Mouse (Mus musculus) CD8-positive naive resting alpha-beta T cell, adult 2 months (primary cell): ENCODE data around the gene Mpg.
"Not testable (repeated sequence)": the region's sequence is repeated elsewhere in the genome, so short reads cannot be mapped to it uniquely, and the experiment has no call there.

Experiments used
- DNase-seq, 2 experiments: peaks; one replicate each; pipeline ENCODE4 v3.0.0; 2022; ENCODE audit warnings: low read depth in 2 of 2, low spot score in 2 of 2

Mpg gene

GRCm38 (mm10) chr11:32226124-32226871 lies at the start of gene Mpg:
TSS of gene Mpg (plus strand) at chr11:32226505.
- peak; percentile 77 to 79 for DNase-seq

- DNase-seq: no peak
Observed at GRCm38 (mm10) chr11:32178506-32178905, 47.8 kb upstream of the Mpg start.

DNA sequence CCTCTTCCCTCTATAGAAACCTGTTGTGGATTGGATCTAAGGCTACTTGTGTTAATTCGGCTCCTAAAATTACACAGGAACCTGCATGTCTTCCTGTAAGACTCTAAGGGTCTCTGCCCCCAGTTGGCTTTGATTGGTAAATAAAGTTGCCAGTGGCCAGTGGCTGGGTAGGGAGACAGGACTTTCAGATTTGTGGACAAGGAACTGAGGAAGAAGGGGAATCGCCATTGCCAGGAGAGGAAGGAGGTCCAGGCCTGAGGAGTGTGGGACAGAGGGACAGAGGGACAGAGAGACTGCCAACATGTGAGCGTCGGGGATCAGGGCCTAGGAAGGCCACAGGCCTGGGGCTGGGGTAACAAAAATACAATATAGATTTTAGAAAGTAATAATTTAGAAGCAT lies 45.1 kb upstream of the Mpg start:
- DNase-seq: no peak

DNA sequence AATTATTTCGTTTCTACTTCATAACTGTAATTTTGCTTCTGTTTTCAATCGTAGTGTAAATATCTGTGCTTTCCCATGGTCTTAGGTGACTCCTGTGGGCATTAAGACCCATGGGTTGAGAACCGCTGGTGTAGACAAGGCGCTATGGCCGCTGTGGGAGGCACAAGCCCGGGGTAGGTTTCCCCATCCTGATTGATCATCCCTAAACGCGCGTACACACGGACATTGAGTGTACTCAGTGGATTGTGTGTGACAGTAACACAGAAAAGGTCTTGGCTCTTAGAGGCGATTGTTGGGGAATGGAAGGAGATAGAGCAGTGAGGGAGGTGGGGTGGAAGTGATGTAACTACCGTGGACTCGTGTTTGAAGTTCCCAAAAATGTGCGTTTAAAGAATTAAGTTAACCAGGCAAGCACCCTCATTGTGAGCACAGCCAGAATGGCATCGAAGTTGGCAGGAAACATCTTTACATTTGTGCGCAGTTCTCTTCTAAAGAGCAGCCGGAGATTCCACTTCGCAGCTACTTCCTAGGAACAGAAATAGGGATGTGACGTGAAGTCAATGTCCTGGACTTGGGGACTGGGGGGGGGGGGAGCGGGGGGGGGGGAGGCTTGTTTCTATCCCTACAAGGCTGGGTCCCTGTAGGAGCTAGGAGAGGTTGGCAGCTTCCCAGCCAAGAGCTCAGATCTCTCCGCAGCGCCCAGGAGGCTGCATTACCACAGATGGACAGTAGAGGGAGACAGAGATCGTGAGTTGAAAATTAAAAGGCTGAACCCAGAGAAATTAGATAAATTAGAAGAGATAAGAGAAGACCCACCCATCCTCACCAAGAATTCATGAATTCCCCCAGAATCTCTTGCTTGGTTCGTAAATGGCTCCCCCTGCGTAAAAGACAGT lies 44.1 kb upstream of the Mpg start:
- DNase-seq: peak; percentile 67 to 76

- DNase-seq: no peak
Observed at GRCm38 (mm10) chr11:32184469-32184868, 41.8 kb upstream of the Mpg start.

- no peak for DNase-seq
Observed at GRCm38 (mm10) chr11:32186031-32186430, 40.3 kb upstream of the Mpg start.

- no peak for DNase-seq
Observed at GRCm38 (mm10) chr11:32187256-32187655, 39.0 kb upstream of the Mpg start.

DNA sequence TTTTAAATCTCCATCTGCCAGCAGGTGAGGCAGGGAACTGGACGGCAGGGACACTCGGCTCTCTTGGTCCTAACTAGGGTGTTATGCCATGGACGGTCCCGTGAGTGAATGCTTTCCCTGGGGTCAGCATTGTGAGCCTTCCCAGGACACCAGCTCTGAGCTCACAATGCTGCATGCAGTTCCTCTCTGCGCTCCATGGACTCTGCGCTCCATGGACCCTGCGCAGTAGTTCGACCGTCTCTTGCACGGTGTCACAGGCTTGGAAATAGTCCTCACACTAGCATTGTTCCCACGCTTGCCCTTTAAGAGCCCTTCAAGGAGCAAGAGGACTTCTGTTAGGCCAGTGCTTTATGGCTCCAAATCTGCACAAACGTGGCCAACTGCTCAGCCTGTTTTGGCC lies 37.4 kb upstream of the Mpg start:
- DNase-seq: no peak

DNA sequence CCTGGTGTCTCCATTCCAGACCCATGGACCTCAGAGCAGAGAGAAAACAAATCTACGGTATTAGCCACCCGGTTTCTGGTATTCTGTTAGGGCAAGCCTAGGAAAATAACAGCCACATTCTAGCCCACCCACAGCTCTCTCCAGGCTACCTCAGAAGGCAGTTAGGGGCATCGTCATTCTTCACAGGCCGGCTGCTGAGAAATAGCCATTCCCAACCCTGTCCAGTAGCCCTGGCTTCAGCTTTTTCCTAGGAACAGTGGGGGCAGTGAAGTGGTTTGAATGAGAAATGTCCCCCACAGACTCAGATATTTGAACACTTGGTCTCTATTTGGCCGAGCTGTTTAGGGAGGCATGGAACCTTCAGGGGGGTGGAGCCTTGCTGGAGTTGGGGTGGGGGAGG lies 36.9 kb upstream of the Mpg start:
- no peak for DNase-seq

DNA sequence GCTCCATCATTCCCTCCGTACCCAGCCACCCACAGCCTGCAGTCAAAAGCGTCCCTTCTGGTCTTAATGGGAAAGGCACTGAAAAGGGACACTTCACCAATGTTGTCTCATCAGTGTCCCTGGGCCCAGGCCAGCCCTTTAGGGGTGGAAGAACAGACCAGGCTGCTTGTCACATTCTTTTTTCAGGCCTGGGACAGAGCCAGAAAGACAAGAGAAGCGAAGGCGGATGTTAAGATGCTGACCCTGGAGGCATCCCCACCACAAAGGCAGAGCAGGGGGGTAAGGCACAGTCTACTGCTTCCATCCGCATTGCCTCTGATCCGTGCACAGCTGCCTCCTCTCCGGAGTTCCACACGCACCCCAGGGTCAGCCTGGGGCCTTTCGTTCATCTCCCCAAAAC lies 36.2 kb upstream of the Mpg start:
- no peak for DNase-seq

DNA sequence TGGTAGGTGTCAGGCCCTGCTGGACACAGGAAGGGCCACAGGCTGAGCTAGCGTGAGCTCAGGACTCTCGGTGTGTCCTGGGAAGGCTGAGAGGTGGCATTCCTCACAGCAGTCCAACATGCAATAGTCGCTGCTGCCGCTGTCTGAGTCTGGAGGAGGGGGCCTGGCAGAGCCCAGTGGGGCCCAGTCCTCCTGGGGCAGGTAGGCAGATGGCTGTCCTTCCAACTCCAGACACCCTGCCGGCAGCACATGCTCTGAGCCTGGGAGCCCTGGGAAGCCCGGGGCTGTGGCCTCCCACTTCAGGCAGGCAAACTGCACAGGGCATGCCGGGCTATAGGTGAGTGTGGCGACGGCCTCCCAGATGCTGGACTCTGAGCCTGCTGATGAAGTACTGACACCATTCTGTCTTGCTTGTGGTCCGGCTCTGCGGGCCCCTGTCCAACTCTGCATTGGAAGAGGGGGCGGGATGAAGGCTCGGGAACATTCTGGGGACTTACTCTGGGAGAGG lies 35.6 kb upstream of the Mpg start:
- no peak for DNase-seq

GRCm38 (mm10) chr11:32193156-32193555 lies 33.1 kb upstream of the Mpg start:
- DNase-seq: no peak

DNA sequence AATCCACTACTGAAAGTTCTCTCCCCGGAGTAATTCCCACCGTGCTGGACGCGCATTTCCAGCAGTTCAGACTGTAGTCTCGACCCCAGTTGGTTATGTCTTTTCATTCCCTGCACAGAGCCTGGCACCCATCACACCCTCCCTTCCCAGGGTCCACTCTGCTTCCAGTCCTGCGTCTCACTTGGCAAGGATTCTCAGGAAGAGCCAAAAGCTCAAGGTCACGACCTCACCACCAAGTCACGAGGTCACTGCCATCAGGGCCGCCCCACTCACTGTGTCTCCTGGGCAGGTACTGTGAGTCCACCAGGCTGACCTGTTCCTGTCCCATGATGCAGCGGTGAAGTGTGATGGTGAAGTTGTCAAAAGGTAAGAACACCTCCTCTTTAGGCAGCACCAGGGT lies 32.2 kb upstream of the Mpg start:
- no peak for DNase-seq

- DNase-seq: no peak
Observed at GRCm38 (mm10) chr11:32194626-32195025, 31.7 kb upstream of the Mpg start.

GRCm38 (mm10) chr11:32195867-32196540 lies 30.3 kb upstream of the Mpg start:
- no peak for DNase-seq

DNA sequence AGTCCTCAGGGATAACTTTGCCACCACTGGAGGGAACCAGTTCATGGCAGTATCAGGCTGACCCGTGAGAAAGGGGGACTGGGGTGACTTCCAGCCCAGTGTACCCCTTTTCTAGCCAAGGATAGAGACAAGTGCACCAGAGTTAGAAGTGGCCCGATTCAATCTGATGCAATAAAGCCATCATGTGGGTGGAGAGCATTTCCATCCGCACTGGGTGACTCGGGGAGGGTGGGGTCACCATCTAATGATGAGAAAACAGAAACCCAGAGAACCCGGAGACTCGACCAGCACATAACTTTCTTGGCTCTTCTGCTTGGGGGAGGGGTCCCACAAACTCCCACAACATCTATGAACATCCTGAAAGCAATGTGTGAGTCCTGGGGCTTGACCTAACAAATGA lies 29.6 kb upstream of the Mpg start:
- DNase-seq: no peak

DNA sequence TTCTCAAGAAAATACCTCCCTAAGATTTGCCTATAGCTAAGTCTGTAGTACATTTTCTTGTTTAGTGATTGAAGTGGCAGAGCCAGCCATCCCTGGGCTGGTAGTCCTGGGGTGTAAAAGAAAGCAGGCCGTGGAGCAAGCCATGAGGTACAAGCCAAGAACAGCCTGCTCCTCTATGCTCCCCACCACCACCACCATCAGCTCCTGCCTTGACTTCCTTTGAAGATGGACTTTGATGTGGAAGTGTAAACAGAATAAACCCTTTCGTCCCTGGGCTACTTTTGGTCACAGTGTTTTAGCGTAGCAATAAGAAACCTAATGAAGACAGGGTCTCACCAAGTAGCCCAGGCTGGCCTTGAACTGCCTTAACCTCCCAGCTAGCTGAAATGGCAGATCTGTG lies 28.5 kb upstream of the Mpg start:
- no peak for DNase-seq

DNA sequence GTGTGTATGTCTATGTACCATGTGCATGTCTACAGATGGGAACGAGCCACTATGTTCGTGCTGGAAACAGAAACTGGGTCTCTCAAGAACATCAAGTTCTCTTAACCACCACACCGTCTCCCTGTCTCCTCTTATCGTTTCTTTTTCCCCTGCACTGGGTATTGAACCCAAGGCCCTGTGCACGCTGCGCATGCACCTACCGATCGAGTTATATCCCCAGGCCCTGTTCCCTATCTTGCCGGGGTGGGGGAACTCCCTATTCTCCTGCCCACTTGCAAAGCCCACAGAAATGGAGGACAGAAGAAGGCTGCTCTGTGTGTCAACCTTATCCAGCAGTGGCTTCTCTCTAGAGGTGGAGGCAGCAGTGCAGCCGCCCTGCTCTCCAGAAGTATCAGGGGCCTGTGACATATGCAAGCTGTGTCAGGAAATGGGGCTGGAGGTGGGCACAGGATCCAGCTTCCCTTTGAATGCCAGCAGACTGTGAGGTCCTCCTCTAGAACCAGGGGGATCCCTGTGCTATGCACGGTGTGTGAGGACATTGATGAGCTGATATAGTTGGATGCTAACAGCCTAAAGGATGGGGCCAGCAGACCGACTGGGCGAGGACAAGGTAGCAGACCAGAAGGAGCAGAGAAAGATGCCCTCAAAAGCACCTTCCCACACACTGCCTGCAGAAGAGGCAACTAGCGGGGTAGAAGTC lies 27.9 kb upstream of the Mpg start:
- DNase-seq: no peak

DNA sequence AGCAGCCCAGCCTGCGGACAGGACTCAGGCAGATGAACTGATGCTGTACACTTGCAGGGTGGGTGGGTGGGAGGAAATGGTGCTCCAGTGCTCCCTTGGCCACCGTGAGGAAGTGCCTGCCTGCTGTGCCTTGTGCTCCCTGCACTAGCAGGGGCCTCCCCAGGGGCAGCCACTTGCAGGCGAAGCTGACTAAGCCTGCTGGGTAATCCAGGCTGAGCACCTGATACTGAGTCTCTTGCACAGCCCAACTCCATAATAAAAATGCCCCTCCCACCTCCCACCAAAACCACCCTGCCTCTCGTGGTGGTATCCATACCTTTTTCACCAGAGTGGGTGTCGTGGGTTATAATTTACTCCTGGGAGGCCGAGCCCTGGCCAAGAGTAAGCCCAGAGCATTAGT lies 27.1 kb upstream of the Mpg start:
- no peak for DNase-seq

- peak; percentile 13 to 25 for DNase-seq
Observed at GRCm38 (mm10) chr11:32200075-32200601, 26.2 kb upstream of the Mpg start, which contains the start of gene Il9r. TSS of gene Il9r (minus strand) at chr11:32200279.

- not testable (repeated sequence) for DNase-seq
Observed at GRCm38 (mm10) chr11:32200992-32201391, 25.3 kb upstream of the Mpg start.
